Mouse (Mus musculus): ENCODE data around the gene Lrrk1. TPM values are rescaled to one million over a fixed set of nuclear protein-coding genes. Genes with fewer than 3 reads are reported as not detected.

Gene Lrrk1
- polyA plus RNA-seq, 1 experiment from 2014 or later, result 6.4 TPM

DNA sequence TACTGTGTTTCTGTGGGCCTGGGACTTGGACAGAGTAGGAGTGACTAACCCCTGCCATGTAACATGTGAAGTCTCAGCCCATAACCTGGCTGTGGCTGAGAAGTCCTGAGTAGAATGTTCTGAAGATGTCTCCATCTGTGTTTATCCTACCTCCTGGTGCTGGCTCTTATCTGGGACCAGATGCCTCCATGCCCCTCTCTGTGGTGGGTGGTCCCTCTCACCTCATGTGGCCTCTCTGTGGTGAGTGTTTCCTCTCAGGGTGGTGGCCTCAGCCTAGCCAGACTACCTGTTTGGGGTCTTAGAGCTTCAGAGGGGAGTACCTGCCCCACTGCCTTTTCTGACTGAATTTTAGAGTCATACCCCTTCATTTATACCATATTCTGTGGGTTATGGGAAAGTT, 139.9 kb downstream of the Lrrk1 start:
- no peak overlapping the region for H3K9ac ChIP-seq (ENCODE audit: low read length)
- H3K9me3 ChIP-seq (ENCODE audit: control insufficient read depth, low read length), result no peaks in the 10 kb centered on the region
- no peak for ATAC-seq (ENCODE audit: insufficient number of reproducible peaks, insufficient read depth, low FRiP score, low read depth)
- H3K4me2 ChIP-seq (ENCODE audit: low read length), result no peak overlapping the region
- no peak overlapping the region for H3K4me3 ChIP-seq (ENCODE audit: control insufficient read depth in 1 of 2, insufficient read depth in 1 of 2, low read depth in 1 of 2, low read length in 2 of 2)
- no peaks in the 10 kb centered on the region for H3K36me3 ChIP-seq (ENCODE audit: control insufficient read depth, insufficient read depth, low read length)
- no peak overlapping the region for H3K27ac ChIP-seq (replicated peaks in 1 of 2; ENCODE audit: control insufficient read depth in 1 of 2, insufficient read depth in 1 of 2, low read depth in 2 of 2, low read length in 2 of 2)
- no peaks in the 10 kb centered on the region for H3K27me3 ChIP-seq (ENCODE audit: control insufficient read depth, insufficient read depth, low read length)
- H3K4me1 ChIP-seq (ENCODE audit: control insufficient read depth in 2 of 2, insufficient read depth in 2 of 2, low read length in 2 of 2), result peaks cover 6 to 9% of the 10 kb centered on the region in 2 experiments; a peak in 3 of 4 replicates

- WGBS, result 70% methylated on average over 12 of the region's 12 CpGs
- H3K4me2 ChIP-seq (ENCODE audit: low read length), result no peak overlapping the region
- no peak for ATAC-seq (ENCODE audit: insufficient number of reproducible peaks, insufficient read depth, low FRiP score, low read depth)
- H3K27me3 ChIP-seq (ENCODE audit: control insufficient read depth, insufficient read depth, low read length), result no peaks in the 10 kb centered on the region
- H3K36me3 ChIP-seq (ENCODE audit: control insufficient read depth, insufficient read depth, low read length), result no peaks in the 10 kb centered on the region
- H3K27ac ChIP-seq (replicated peaks in 1 of 2; ENCODE audit: control insufficient read depth in 1 of 2, insufficient read depth in 1 of 2, low read depth in 2 of 2, low read length in 2 of 2), result no peak overlapping the region
- H3K4me1 ChIP-seq (ENCODE audit: control insufficient read depth in 2 of 2, insufficient read depth in 2 of 2, low read length in 2 of 2), result peaks cover 5 to 9% of the 10 kb centered on the region in 2 experiments; a peak in 3 of 4 replicates
- H3K9me3 ChIP-seq (ENCODE audit: control insufficient read depth, low read length), result no peaks in the 10 kb centered on the region
- no peak overlapping the region for H3K4me3 ChIP-seq (ENCODE audit: control insufficient read depth in 1 of 2, insufficient read depth in 1 of 2, low read depth in 1 of 2, low read length in 2 of 2)
- H3K9ac ChIP-seq (ENCODE audit: low read length), result no peak overlapping the region
Observed at GRCm38 (mm10) chr7:66247274-66248021, 140.7 kb downstream of the Lrrk1 start.

- WGBS, result 74% methylated on average over 11 of the region's 11 CpGs
- H3K9me3 ChIP-seq (ENCODE audit: control insufficient read depth, low read length), result no peaks in the 10 kb centered on the region
- no peak overlapping the region for H3K4me2 ChIP-seq (ENCODE audit: low read length)
- no peak overlapping the region for H3K27ac ChIP-seq (replicated peaks in 1 of 2; ENCODE audit: control insufficient read depth in 1 of 2, insufficient read depth in 1 of 2, low read depth in 2 of 2, low read length in 2 of 2)
- H3K4me3 ChIP-seq (ENCODE audit: control insufficient read depth in 1 of 2, insufficient read depth in 1 of 2, low read depth in 1 of 2, low read length in 2 of 2), result no peak overlapping the region
- no peak for ATAC-seq (ENCODE audit: insufficient number of reproducible peaks, insufficient read depth, low FRiP score, low read depth)
- H3K9ac ChIP-seq (ENCODE audit: low read length), result no peak overlapping the region
- H3K36me3 ChIP-seq (ENCODE audit: control insufficient read depth, insufficient read depth, low read length), result no peaks in the 10 kb centered on the region
- no peaks in the 10 kb centered on the region for H3K27me3 ChIP-seq (ENCODE audit: control insufficient read depth, insufficient read depth, low read length)
- H3K4me1 ChIP-seq (ENCODE audit: control insufficient read depth in 2 of 2, insufficient read depth in 2 of 2, low read length in 2 of 2), result peaks cover 4 to 9% of the 10 kb centered on the region in 2 experiments; a peak in 3 of 4 replicates
Observed at GRCm38 (mm10) chr7:66246716-66247235, 141.4 kb downstream of the Lrrk1 start.

GRCm38 (mm10) chr7:66245646-66246045, 142.5 kb downstream of the Lrrk1 start:
- H3K4me1 ChIP-seq (ENCODE audit: control insufficient read depth in 2 of 2, insufficient read depth in 2 of 2, low read length in 2 of 2), result peaks cover 4 to 9% of the 10 kb centered on the region in 2 experiments; a peak in 3 of 4 replicates
- WGBS, result 85% methylated on average over 5 of the region's 5 CpGs
- no peak overlapping the region for H3K9ac ChIP-seq (ENCODE audit: low read length)
- no peaks in the 10 kb centered on the region for H3K27me3 ChIP-seq (ENCODE audit: control insufficient read depth, insufficient read depth, low read length)
- no peak for ATAC-seq (ENCODE audit: insufficient number of reproducible peaks, insufficient read depth, low FRiP score, low read depth)
- no peak overlapping the region for H3K4me3 ChIP-seq (ENCODE audit: control insufficient read depth in 1 of 2, insufficient read depth in 1 of 2, low read depth in 1 of 2, low read length in 2 of 2)
- no peak overlapping the region for H3K27ac ChIP-seq (replicated peaks in 1 of 2; ENCODE audit: control insufficient read depth in 1 of 2, insufficient read depth in 1 of 2, low read depth in 2 of 2, low read length in 2 of 2)
- H3K36me3 ChIP-seq (ENCODE audit: control insufficient read depth, insufficient read depth, low read length), result no peaks in the 10 kb centered on the region
- H3K9me3 ChIP-seq (ENCODE audit: control insufficient read depth, low read length), result no peaks in the 10 kb centered on the region
- H3K4me2 ChIP-seq (ENCODE audit: low read length), result no peak overlapping the region

- H3K36me3 ChIP-seq (ENCODE audit: control insufficient read depth, insufficient read depth, low read length), result no peaks in the 10 kb centered on the region
- no peak overlapping the region for H3K4me3 ChIP-seq (ENCODE audit: control insufficient read depth in 1 of 2, insufficient read depth in 1 of 2, low read depth in 1 of 2, low read length in 2 of 2)
- H3K9ac ChIP-seq (ENCODE audit: low read length), result no peak overlapping the region
- H3K4me2 ChIP-seq (ENCODE audit: low read length), result no peak overlapping the region
- no peak for ATAC-seq (ENCODE audit: insufficient number of reproducible peaks, insufficient read depth, low FRiP score, low read depth)
- H3K27ac ChIP-seq (replicated peaks in 1 of 2; ENCODE audit: control insufficient read depth in 1 of 2, insufficient read depth in 1 of 2, low read depth in 2 of 2, low read length in 2 of 2), result no peak overlapping the region
- no peaks in the 10 kb centered on the region for H3K9me3 ChIP-seq (ENCODE audit: control insufficient read depth, low read length)
- no peaks in the 10 kb centered on the region for H3K27me3 ChIP-seq (ENCODE audit: control insufficient read depth, insufficient read depth, low read length)
- WGBS, result 58% methylated on average over 7 of the region's 7 CpGs
- peaks cover 4 to 5% of the 10 kb centered on the region in 2 experiments; a peak in 2 of 4 replicates for H3K4me1 ChIP-seq (ENCODE audit: control insufficient read depth in 2 of 2, insufficient read depth in 2 of 2, low read length in 2 of 2)
Observed at GRCm38 (mm10) chr7:66243766-66244325, 144.3 kb downstream of the Lrrk1 start.

GRCm38 (mm10) chr7:66241855-66242412, 146.2 kb downstream of the Lrrk1 start:
- Histone ChIP-seq H3K4me1 (ENCODE audit: control insufficient read depth in 2 of 2, insufficient read depth in 2 of 2, low read length in 2 of 2) (no peaks in the 10 kb centered on the region), H3K27ac (replicated peaks in 1 of 2; ENCODE audit: control insufficient read depth in 1 of 2, insufficient read depth in 1 of 2, low read depth in 2 of 2, low read length in 2 of 2) (no peak overlapping the region), H3K27me3 (ENCODE audit: control insufficient read depth, insufficient read depth, low read length) (no peaks in the 10 kb centered on the region), H3K4me3 (ENCODE audit: control insufficient read depth in 1 of 2, insufficient read depth in 1 of 2, low read depth in 1 of 2, low read length in 2 of 2) (no peak overlapping the region), H3K36me3 (ENCODE audit: control insufficient read depth, insufficient read depth, low read length) (no peaks in the 10 kb centered on the region), H3K9ac (ENCODE audit: low read length) (no peak overlapping the region), H3K4me2 (ENCODE audit: low read length) (no peak overlapping the region), H3K9me3 (ENCODE audit: control insufficient read depth, low read length) (no peaks in the 10 kb centered on the region)
- WGBS, result 87% methylated on average over 4 of the region's 4 CpGs
- ATAC-seq (ENCODE audit: insufficient number of reproducible peaks, insufficient read depth, low FRiP score, low read depth), result no peak

- H3K4me1 ChIP-seq (ENCODE audit: control insufficient read depth in 2 of 2, insufficient read depth in 2 of 2, low read length in 2 of 2), result peaks cover 9 to 10% of the 10 kb centered on the region in 2 experiments
- no peaks in the 10 kb centered on the region for H3K9me3 ChIP-seq (ENCODE audit: control insufficient read depth, low read length)
- no peaks in the 10 kb centered on the region for H3K27me3 ChIP-seq (ENCODE audit: control insufficient read depth, insufficient read depth, low read length)
- H3K4me3 ChIP-seq (ENCODE audit: control insufficient read depth in 1 of 2, insufficient read depth in 1 of 2, low read depth in 1 of 2, low read length in 2 of 2), result no peak overlapping the region
- no peak overlapping the region for H3K4me2 ChIP-seq (ENCODE audit: low read length)
- H3K9ac ChIP-seq (ENCODE audit: low read length), result no peak overlapping the region
- ATAC-seq (ENCODE audit: insufficient number of reproducible peaks, insufficient read depth, low FRiP score, low read depth), result no peak
- H3K27ac ChIP-seq (replicated peaks in 1 of 2; ENCODE audit: control insufficient read depth in 1 of 2, insufficient read depth in 1 of 2, low read depth in 2 of 2, low read length in 2 of 2), result no peak overlapping the region
- H3K36me3 ChIP-seq (ENCODE audit: control insufficient read depth, insufficient read depth, low read length), result no peaks in the 10 kb centered on the region
- 95% methylated on average over 3 of the region's 3 CpGs for WGBS
Observed at GRCm38 (mm10) chr7:66238157-66238556, 150.0 kb downstream of the Lrrk1 start.

Measured in heart, embryonic 14.5 days (tissue).